Mouse (Mus musculus) CH12.LX (cell line): Measurements from ENCODE around the gene Sgms1. TPM values are rescaled to one million over a fixed set of nuclear protein-coding genes. Genes with fewer than 3 reads are reported as not detected.
A peak's percentile ranks its signal among the peaks of the same experiment; 100 is the strongest.

Experiments
- DNase-seq: peaks from one replicate; pipeline ENCODE4 v3.0.0-alpha.2; 2013; ENCODE audit errors: extremely low read depth
- H3K27ac ChIP-seq: 2 replicates; pipeline ENCODE4 v1.5.1; 2012; ENCODE audit warnings: low read depth, mild to moderate bottlenecking, control low read depth, moderate library complexity; ENCODE audit not compliant: insufficient read depth
- H3K27me3 ChIP-seq: replicated peaks from 2 replicates; pipeline ENCODE3; 2012; ENCODE audit warnings: inconsistent platforms
- H3K36me3 ChIP-seq, 2 experiments: replicated peaks in 1 of 2; 2 replicates each; pipeline versions ENCODE3 to v1.6.1; 2012; ENCODE audit warnings: inconsistent platforms in 1 of 2, low read length in 1 of 2, mild to moderate bottlenecking in 1 of 2, mixed read lengths in 1 of 2, moderate library complexity in 1 of 2; ENCODE audit not compliant: control insufficient read depth in 1 of 2, insufficient read depth in 1 of 2
- H3K4me1 ChIP-seq, 2 experiments: 2 replicates each; pipeline ENCODE4 v1.6.1; 2012; ENCODE audit warnings: inconsistent platforms in 1 of 2, moderate library complexity in 1 of 2; ENCODE audit not compliant: insufficient read depth in 2 of 2, control insufficient read depth in 1 of 2
- H3K4me2 ChIP-seq: 2 replicates; pipeline ENCODE4 v1.6.1; 2012; ENCODE audit warnings: low read depth, mild to moderate bottlenecking, control low read depth; ENCODE audit not compliant: poor library complexity, insufficient read depth, severe bottlenecking
- H3K4me3 ChIP-seq, 3 experiments: fragments of 150-350 bp in 1 of 3; sonication (generic) in 1 of 3; replicated peaks in 1 of 3; 2 replicates each; pipeline versions ENCODE3 to v1.5.1; 2011 to 2012; ENCODE audit warnings: low read depth in 2 of 3, low read length in 2 of 3, mild to moderate bottlenecking in 2 of 3, moderate library complexity in 2 of 3, control low read depth in 1 of 3, improper control_type of control experiment in 1 of 3, inconsistent platforms in 1 of 3, mixed read lengths in 1 of 3; ENCODE audit not compliant: poor library complexity in 1 of 3
- H3K79me2 ChIP-seq: replicated peaks from 2 replicates; pipeline ENCODE4 v1.6.1; 2012; ENCODE audit warnings: mild to moderate bottlenecking, moderate library complexity; ENCODE audit not compliant: control insufficient read depth, poor library complexity, insufficient read depth, severe bottlenecking; ENCODE audit errors: extremely low read depth
- H3K9ac ChIP-seq: 2 replicates; pipeline ENCODE4 v1.6.1; 2012; ENCODE audit warnings: low read depth, mild to moderate bottlenecking, control low read depth, moderate library complexity; ENCODE audit not compliant: insufficient read depth
- H3K9me3 ChIP-seq: replicated peaks from 2 replicates; pipeline ENCODE3; 2012; ENCODE audit warnings: low read length, inconsistent platforms, mixed read lengths
- CHD1 ChIP-seq: IDR thresholded peaks from 2 replicates; pipeline ENCODE4 v1.6.1; 2012; ENCODE audit warnings: low read depth, low read length, improper control_type of control experiment, inconsistent platforms
- CHD2 ChIP-seq: IDR thresholded peaks from 2 replicates; pipeline ENCODE4 v1.6.1; 2011; ENCODE audit warnings: low read length, improper control_type of control experiment
- CTCF ChIP-seq, 2 experiments: IDR thresholded peaks in 1 of 2; conservative IDR thresholded peaks in 1 of 2; 2 replicates each; pipeline ENCODE4 v1.5.1; 2011 to 2012; ENCODE audit warnings: low read depth in 2 of 2, low read length in 2 of 2, improper control_type of control experiment in 1 of 2, inconsistent platforms in 1 of 2, mild to moderate bottlenecking in 1 of 2, moderate library complexity in 1 of 2
- EP300 ChIP-seq: IDR thresholded peaks from 2 replicates; pipeline ENCODE4 v1.6.1; 2011; ENCODE audit warnings: low read length, improper control_type of control experiment
- ETS1 ChIP-seq: conservative IDR thresholded peaks from 2 replicates; pipeline ENCODE4 v1.6.1; 2012; ENCODE audit warnings: low read depth, mild to moderate bottlenecking, inconsistent platforms, low read length, improper control_type of control experiment, moderate library complexity
- HCFC1 ChIP-seq: IDR thresholded peaks from 2 replicates; pipeline ENCODE4 v1.6.1; 2012; ENCODE audit warnings: low read depth, mild to moderate bottlenecking, inconsistent platforms, low read length, improper control_type of control experiment
- IRF4 ChIP-seq: IDR thresholded peaks from 2 replicates; pipeline ENCODE4 v1.6.1; 2014; ENCODE audit warnings: low read depth, mild to moderate bottlenecking, inconsistent platforms, low read length, improper control_type of control experiment
- JUN ChIP-seq: IDR thresholded peaks from 2 replicates; pipeline ENCODE4 v1.6.1; 2011; ENCODE audit warnings: low read depth, mild to moderate bottlenecking, low read length, improper control_type of control experiment, moderate library complexity; ENCODE audit not compliant: insufficient read depth
- KAT2A ChIP-seq: IDR thresholded peaks from 2 replicates; pipeline ENCODE4 v1.6.1; 2012; ENCODE audit warnings: low read length, improper control_type of control experiment, inconsistent platforms; ENCODE audit not compliant: insufficient replicate concordance
- MAFK ChIP-seq: IDR thresholded peaks from 2 replicates; pipeline ENCODE4 v1.6.1; 2011; ENCODE audit warnings: low read length, improper control_type of control experiment; ENCODE audit not compliant: insufficient replicate concordance
- MEF2A ChIP-seq: IDR thresholded peaks from 2 replicates; pipeline ENCODE4 v1.6.1; 2014; ENCODE audit warnings: low read depth, mild to moderate bottlenecking, inconsistent platforms, low read length, improper control_type of control experiment, borderline replicate concordance
- NELFE ChIP-seq: IDR thresholded peaks from 2 replicates; pipeline ENCODE4 v1.6.1; 2011; ENCODE audit warnings: low read depth, low read length, improper control_type of control experiment
- PAX5 ChIP-seq: IDR thresholded peaks from 2 replicates; pipeline ENCODE4 v1.6.1; 2012; ENCODE audit warnings: low read length, inconsistent platforms, mixed read lengths
- POLR2A ChIP-seq: IDR thresholded peaks from 2 replicates; pipeline ENCODE4 v1.6.1; 2011; ENCODE audit warnings: low read depth, mild to moderate bottlenecking, improper control_type of control experiment, low read length
- POLR2AphosphoS2 ChIP-seq: IDR thresholded peaks from 2 replicates; pipeline ENCODE4 v1.6.1; 2011; ENCODE audit warnings: low read depth, low read length, improper control_type of control experiment
- RAD21 ChIP-seq: IDR thresholded peaks from 2 replicates; pipeline ENCODE4 v1.6.1; 2011; ENCODE audit warnings: low read depth, mild to moderate bottlenecking, low read length, improper control_type of control experiment, moderate library complexity
- USF1 ChIP-seq: IDR thresholded peaks from 2 replicates; pipeline ENCODE4 v1.6.1; 2014; ENCODE audit warnings: low read depth, mild to moderate bottlenecking, inconsistent platforms, low read length, improper control_type of control experiment
- USF2 ChIP-seq: conservative IDR thresholded peaks from 2 replicates; pipeline ENCODE4 v1.6.1; 2011; ENCODE audit warnings: low read depth, low read length, improper control_type of control experiment
- ZC3H11A ChIP-seq: IDR thresholded peaks from 2 replicates; pipeline ENCODE4 v1.6.1; 2012; ENCODE audit warnings: low read depth, mild to moderate bottlenecking, inconsistent platforms, low read length, improper control_type of control experiment
- dilution Hi-C: fragments of 300-500 bp; cut with MboI; formaldehyde crosslinking; loops from 2 replicates; pipeline ENCODE4 v1.14.3; 2020; ENCODE audit warnings: low sequenced_read_pairs; ENCODE audit not compliant: extremely low pct_unique_long_range_greater_than_20kb, extremely low pct_ligation_motif_present
- in situ Hi-C: fragments of 300-500 bp; cut with MboI; formaldehyde crosslinking; loops from 3 replicates; pipeline ENCODE4 v1.14.3; 2019; ENCODE audit warnings: low sequenced_read_pairs, low pct_ligation_motif_present, low pct_unique_long_range_greater_than_20kb, mixed read lengths
- polyA plus RNA-seq: library from polyadenylated mRNA; unstranded; fragments of >175 nt; gene quantifications from 2 replicates; pipeline ENCODE4 v1.2.1, GENCODE M21; 2012; ENCODE audit warnings: low read depth; ENCODE audit not compliant: insufficient read length
- total RNA-seq, 2 experiments: library from RNA; depleted of rRNA; stranded (reverse); fragments of 300-350 nt in 1 of 2; fragments of >200 nt in 1 of 2; gene quantifications; 2 replicates each; pipeline ENCODE4 v1.2.3; 2012 to 2014

The Sgms1 gene
- total and polyA plus RNA-seq, 3 experiments = 1.4 to 1.8 (median 1.8) TPM

GRCm38 (mm10) chr19:32098582-32098981 is 290.9 kb downstream of the Sgms1 start:
- no peak for DNase-seq
- Histone ChIP-seq H3K36me3 (no peaks in the 10 kb centered on the region), H3K9ac (no peak overlapping the region), H3K9me3 (no peaks in the 10 kb centered on the region), H3K79me2 (no peaks in the 10 kb centered on the region), H3K4me2 (no peak overlapping the region), H3K27ac (no peak overlapping the region), H3K4me3 (no peak overlapping the region), H3K27me3 (no peaks in the 10 kb centered on the region), H3K4me1 (no peaks in the 10 kb centered on the region)
- dilution Hi-C loops (no loop called here), in situ Hi-C loops (no loop called here)
- TF ChIP-seq CTCF (conservative IDR thresholded peaks at IDR 0.05 in 1 of 2, IDR thresholded peaks at IDR 0.05 in 1 of 2; ENCODE audit: low read depth in 2 of 2, low read length in 2 of 2) (peak in 1 of 2 experiments; percentile 16; a peak in 2 of 4 replicates), HCFC1 (no peak)

- H3K9me3 ChIP-seq = no peaks in the 10 kb centered on the region
- no peaks in the 10 kb centered on the region for H3K79me2 ChIP-seq
- H3K27me3 ChIP-seq = no peaks in the 10 kb centered on the region
- in situ Hi-C loops (no loop called here), dilution Hi-C loops (no loop called here)
- H3K27ac ChIP-seq = no peak overlapping the region
- H3K9ac ChIP-seq = no peak overlapping the region
- no peaks in the 10 kb centered on the region for H3K4me1 ChIP-seq
- no peaks in the 10 kb centered on the region for H3K36me3 ChIP-seq
- no peak overlapping the region for H3K4me2 ChIP-seq
- no peak overlapping the region for H3K4me3 ChIP-seq
- DNase-seq = no peak
- TF ChIP-seq EP300 = no peak
- no peak for TF ChIP-seq CHD2
- no peak for TF ChIP-seq USF1
- TF ChIP-seq CHD1 = no peak
- no peak for TF ChIP-seq RAD21
- no peak for TF ChIP-seq KAT2A
- no peak for TF ChIP-seq IRF4
- TF ChIP-seq USF2 = no peak
- TF ChIP-seq POLR2A = no peak
- no peak for TF ChIP-seq MEF2A
- no peak for TF ChIP-seq PAX5
- TF ChIP-seq JUN = no peak
- no peak for TF ChIP-seq POLR2AphosphoS2
- TF ChIP-seq NELFE = no peak
- TF ChIP-seq ZC3H11A = no peak
- no peak for TF ChIP-seq ETS1
- TF ChIP-seq MAFK = no peak
- TF ChIP-seq HCFC1 = no peak
Measured at GRCm38 (mm10) chr19:32092358-32092757, 297.2 kb downstream of the Sgms1 start.
